Mouse (Mus musculus) liver (tissue): ENCODE measurements around the gene Arhgef17.

Source experiments
- DNase-seq: peaks from one replicate; pipeline ENCODE4 v3.0.0-alpha.2; 2020; ENCODE audit warnings: mixed read lengths

Arhgef17 gene

DNA sequence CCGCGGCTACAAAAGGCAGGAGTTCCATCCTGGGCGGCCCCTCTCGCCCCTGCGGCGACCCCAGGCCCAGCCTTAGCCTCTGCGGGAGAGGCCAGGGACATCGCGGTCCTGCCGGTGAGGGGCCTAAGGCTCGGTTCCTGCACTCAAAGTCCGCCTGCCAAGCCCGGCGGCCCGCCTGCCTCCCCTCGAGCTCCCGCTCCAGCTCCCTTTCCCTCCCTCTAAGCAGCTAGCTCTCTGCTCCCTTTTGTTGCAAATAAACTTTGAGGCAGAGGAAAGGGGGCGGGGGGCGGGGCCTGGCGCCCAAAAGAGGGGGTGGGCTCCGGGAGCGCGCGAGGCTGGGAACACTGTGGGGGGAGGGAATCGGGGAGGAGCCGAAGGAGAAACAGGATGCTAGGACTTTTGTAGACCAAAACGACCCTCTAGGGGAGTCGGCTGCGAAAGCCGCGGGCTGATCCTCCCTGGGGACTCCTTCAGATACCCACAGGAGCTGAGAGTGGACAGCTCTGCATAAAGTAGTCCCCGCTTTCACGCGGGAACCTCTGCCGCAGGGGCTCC lies at the start of gene Arhgef17:
Gene Arhgef17, minus strand, starts transcription at position 182 of the 555 bp plus-strand sequence.
- peak; percentile 79 for DNase-seq

DNA sequence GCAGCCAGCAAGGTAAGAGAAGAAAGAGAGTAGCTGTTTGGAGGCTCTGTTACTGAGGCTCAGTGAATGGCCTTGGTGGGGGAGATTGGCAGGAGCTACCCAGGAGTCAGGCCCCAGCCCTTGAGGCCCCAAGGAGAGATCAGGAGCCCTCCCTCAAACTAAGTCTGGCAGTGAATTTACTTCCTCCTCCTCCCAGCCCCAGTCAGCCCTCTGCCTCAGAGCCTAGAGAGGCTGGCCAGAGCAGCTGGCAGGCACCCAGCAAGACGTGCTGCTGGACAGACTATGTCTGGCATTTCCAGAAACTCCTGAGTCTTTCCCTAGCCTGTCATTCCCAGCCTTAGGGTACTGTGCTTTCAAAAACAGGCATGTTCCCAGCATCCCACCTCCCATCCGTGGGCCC lies 47.3 kb upstream of the Arhgef17 start:
- peak; percentile 42 for DNase-seq

DNA sequence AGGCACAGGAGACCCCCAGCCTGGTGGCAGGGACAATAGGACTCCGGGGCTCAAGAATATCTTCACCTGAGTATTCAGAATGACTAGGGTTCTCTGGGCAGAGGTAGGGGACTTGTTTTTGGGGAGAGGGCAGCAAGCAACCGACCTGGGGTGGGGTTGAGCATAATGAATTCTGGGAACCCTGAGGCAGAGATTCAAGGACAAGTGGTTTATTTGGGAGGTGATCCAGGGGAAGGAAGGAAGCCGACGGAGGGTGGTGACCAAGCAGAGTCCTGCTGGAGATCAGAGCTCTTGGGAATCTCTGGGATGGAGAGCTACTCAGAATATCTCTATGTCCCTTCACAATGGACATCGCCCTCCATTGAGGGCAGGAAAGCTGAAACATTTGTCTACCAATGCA lies 46.3 kb upstream of the Arhgef17 start:
- no peak for DNase-seq

DNA sequence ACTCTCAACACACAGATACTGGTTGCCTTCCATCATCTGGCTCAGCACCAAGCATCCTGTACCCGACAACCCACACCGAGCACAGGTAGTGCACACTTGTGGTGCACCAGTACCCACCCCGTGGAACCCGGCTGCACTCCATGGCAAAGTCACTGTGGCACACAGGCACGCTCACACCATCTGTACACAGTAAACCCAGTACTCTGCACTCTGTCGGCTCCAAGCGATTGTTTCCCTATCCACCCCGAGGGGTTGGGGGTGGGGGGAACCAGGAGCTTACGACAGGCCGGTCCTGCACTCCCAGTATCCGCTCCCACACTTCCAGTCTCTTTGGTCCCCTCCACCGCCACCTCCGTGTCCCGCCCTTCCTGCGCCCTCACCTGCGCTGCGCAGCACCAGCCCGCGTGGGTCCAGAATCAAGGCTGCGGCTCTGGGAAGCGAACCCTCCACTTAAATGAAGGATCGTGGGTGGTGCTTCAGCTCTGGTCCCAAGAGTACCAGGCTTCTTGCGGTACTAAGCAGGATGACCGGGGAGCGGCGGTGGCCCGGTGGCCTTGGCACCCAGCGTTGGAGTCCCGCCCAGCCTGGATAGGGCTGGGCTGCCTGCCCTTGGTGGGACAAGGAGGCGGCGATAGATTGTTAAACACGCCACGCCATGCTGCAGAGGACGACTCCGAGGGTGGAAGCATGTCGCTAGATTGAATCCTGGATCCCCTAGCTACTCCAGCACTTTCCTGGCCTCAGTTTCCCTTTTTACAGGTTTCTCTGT lies 42.4 kb upstream of the Arhgef17 start, which contains the start of gene P2ry6:
Gene P2ry6, minus strand, starts transcription at position 515 of the 769 bp plus-strand sequence.
- no peak for DNase-seq

DNA sequence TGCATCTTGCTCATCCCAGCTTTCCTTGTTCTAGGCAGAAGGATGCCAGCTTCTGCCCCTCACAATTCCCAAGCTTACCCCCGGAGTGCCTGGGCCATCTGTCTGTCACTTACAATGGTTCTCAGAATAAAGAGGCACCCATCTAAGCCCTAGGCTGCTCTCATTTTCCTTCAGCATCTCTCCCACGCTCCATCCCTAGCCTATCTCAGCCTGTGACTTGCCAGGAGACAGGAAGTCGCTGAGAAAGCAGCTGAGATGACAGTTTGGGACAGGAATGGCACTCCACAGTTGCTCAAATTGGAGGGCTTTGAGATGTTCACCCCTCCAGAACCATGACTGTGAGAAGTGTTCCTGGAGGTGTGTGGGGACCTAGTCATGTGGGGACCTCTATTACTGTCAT lies 41.0 kb upstream of the Arhgef17 start:
- DNase-seq = no peak

DNA sequence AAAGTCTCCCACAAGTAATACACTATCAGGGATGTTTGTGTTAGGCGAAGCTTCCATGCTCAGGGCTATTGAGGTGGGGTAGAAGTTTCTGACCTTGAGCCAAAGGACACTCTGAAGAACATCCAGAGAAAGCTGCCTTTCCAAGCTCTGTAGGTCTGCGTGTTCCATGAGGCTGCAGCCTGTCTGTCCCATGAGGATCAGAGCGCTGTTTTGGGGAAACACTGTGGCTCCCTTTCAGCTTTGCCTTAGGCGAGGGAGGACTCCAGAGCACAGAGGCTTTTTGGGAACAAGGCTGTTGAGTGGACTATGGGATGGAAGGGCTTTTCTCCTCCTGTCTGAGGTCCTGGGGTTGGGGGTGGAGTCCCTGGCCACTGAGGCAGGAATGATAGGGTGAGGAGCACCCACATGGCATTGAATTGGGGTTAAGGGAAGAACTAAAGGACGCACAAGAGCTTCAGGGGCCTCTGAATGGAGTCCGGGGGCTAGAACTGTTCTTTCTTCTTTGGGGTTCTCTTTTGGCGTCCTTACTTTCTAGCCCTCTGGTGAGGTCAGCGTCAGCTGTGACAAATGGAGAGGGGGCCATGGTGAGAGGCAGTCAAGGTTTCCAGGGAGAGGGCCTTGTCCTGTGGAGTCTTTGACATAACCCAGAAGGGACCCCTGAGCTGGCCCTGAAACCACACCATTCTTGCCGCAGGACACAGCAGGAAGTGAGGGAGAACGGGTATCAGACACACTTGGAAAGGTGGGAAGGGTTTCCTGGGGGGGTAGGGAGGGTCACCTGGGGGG lies 37.2 kb upstream of the Arhgef17 start:
- no peak for DNase-seq

DNA sequence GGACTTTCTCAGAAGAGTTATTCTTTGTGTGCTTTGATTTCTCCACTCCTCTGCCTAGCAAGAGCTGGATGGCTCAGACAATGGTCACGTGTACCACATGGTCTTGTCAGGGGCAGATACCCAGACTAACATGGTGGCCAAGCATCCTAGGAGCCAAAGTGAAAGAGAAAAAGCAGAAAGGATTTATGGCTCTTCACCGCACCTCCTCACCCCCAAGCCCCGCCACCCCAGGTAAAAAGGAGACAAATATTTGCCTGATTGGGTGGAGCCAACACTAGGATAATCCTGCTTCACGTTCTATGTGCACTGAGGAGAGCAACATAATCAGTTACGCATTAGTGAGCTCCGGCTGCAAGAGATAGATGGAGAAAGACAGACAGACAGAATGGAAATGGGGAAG lies 36.5 kb upstream of the Arhgef17 start:
- DNase-seq = no peak

DNA sequence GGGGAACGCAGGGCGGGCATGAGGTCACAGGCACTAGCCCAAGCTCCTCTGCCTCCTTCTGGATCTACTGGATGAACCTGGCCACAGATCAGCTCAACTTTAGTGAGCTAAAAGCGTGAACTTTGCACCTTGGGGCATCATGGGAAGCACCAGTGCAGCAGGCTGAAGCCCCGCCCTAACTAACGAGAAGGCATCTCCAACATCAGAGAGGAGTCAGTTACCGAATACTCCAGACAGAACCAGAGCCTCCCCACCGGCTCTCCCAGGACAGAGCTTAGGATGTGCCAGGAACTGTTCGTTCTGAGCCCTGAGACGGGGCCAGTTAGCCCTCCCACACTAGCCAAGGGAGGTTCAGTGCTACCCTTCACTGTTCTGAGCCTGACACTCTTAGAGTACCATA lies 35.9 kb upstream of the Arhgef17 start:
- DNase-seq = no peak

DNA sequence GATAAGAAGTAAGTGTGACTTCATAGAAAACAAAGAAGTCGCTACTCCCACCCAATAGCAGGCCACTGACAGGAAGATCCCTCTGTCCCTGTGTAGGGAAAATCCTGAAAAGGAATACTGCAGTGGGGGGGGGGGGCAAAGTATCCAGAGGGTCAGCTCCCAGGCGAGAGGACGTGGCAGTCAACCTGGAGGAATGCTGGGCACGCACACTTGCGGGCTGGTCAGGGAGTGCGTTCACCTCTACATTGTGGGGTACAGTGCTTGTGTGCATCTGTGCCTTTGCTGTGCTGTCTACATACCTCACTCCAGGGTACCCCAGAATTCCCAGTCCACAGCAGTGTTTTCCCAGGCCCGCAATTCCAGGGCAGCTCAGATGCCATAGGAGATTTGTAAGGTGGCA lies 34.1 kb upstream of the Arhgef17 start:
- DNase-seq = no peak

DNA sequence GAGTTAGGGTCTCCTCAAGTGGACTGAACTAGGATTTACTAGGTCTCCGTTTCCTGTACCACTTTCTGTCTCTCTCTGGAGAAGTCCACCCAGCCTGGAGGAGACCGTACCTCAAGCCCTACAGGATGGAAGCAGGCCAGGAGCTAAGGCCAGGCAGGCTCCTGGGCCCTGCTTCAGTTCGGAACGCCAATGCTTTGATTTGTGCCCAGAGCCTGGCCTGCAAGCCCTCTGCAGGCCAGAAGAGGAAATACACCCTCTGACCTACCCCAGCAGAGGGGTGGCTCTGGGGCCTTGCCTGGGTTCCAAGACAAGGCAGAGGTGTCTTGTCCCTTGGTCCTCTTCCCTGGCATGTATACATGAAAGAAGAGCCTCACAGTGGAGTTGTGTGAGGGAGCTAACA lies 33.2 kb upstream of the Arhgef17 start:
- no peak for DNase-seq

DNA sequence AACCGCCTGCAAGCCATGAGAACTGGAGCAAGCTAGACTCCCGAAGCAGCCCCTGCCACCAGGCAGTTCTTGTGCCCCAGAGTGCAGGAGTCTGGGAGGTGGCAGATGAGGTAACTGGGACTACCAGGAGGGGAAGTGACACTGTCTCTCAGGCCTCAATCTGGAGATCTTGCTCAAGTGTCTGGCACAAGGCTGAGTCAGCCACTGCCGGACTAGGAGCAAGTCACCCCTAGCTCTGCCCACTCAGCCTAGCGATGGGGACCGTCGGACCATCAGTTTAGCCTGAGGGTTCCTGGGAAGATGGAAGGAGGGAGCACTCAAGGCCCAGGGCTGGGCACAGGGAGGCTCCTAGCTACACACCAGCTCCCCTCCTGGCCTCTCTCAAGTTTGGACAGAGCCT lies 32.3 kb upstream of the Arhgef17 start:
- DNase-seq = no peak

DNA sequence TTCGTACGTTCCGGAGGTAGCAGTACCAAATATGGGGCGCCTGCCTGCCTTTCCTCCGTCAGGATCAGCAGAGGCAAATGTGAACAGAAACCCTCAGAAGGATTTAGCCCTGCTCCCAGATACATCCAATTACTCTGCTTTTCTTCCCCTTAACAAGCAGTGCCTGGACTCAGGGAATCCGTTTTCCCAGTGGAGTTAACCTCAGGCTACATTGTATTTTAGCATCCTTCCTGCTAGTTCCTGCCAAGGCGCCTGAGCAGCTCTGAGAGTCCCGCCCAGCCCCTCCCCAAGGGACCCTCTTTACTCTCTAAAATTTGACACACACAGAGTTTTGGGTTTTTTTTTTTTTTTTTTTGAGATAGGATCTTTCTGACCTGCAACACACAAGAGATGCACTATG lies 31.5 kb upstream of the Arhgef17 start:
- DNase-seq = no peak

DNA sequence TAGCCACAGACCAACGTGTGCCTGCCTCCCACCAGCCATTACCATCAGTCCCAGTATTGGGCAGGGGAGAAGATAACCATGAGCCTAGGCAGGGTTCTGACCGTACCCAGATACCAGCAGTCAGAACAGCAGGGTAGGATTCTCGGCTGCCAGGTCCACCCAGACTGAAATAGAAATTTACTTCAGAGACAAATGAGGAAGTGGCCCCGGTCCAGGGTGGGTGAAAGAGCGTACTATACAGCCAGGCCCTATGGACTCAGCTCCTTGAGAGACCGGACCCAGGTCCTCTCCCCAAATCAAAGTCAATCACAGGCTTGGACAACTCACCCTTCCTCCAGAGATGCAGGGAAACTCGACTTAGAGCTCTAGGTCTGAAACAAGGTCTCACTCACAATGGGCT lies 29.2 kb upstream of the Arhgef17 start:
- DNase-seq = no peak

DNA sequence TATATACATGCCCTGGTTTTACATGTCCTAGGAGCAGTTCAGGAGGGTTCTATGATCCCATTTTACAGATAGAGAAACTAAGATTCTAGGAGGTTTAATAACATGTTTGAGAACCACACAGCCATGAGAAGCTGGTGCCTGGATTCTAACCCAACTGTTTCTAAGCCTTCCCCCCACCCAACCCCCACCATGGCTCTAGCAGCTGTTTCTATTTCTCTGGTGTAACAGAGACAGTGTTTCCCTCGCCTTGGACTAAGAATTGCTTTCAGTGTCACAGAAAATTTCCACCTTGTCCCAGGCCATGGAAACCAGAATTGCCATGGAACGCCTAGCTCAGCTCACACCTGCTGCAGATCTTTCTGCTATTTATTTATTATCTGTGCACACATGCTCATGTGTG lies 28.6 kb upstream of the Arhgef17 start:
- DNase-seq = no peak

DNA sequence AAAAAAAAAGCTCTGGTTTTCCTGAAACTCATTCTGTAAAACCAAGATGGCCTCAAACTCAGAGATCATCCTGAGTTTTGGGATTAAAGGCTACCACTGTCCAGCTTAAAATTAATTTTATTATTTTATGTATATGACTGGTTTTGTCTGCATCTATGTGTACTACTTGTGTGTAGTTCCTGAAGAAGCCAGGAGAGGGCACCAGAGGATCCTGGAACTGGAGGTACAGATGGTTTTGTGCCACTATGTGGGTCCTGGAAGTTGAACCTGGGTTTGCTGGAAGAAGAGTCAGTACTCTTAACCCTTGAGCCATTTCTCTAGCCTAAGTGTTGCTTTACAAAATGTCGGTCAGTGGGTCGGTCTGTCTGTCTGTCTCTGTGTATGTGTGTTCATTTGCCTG lies 26.5 kb upstream of the Arhgef17 start:
- peak; percentile 41 for DNase-seq

DNA sequence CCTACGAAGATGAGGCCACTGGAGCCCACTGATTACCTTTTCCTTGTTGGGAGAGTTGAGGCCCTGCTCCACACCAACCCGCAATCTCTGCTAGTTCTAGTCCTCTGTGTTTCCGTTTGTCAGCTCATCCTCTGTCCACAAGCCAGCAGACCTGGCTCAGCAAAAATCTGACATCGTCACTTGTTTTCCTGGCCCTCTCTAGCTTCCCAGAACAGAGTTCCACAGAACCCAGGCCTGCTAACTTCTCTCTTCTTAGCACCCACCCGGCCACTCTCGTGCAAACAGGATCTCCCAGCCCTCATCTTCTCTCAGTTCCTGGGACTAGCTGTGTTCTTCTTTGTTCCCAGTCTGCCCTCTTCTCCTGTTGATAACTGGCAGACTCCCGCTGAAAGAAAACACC lies 20.8 kb upstream of the Arhgef17 start:
- DNase-seq = no peak

DNA sequence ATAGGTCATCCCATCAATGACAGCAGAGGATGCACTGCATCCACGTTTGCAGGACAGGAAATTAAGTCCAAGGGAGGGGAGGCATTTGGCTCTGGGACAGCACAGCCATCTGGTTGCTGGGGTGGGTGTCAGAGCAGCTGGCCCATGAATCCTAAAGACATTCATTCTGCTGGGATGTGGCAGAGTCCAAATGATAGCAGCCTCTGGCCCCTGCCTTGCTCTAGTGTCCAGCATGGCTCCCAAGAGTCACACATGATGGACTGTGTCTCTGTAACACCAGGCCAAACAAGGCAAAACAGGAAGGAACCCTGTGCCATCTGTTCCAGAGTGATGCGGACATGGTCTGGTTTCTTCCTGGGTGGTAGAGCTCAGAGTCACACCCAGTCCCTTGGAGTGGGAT lies 20.0 kb upstream of the Arhgef17 start:
- no peak for DNase-seq

DNA sequence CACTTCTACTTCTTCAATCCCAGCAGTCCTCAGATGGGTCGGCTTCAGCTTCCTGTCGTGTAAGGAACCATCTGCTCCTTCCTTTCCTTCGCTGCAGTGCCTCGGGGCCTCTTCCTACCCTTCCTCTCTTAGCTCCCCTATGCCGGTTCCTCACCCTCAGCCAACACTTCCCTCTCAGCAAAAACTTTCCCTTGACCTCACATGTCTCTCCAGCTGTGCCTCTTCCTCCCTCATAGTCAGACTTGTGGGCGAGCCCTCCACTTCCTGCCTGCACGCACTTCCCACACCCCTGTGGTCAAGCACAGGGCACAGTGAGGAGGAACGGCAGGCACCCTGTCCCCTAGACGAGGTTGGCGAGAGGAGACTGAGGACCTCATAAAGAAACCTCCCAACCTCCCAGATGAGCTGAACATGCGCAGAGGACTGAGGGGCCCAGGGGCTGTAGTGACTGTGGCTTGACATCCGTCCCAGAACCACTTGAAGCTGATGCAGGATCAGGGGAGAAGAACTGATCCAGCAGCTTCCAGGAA lies 18.6 kb upstream of the Arhgef17 start:
- peak; percentile 52 for DNase-seq

DNA sequence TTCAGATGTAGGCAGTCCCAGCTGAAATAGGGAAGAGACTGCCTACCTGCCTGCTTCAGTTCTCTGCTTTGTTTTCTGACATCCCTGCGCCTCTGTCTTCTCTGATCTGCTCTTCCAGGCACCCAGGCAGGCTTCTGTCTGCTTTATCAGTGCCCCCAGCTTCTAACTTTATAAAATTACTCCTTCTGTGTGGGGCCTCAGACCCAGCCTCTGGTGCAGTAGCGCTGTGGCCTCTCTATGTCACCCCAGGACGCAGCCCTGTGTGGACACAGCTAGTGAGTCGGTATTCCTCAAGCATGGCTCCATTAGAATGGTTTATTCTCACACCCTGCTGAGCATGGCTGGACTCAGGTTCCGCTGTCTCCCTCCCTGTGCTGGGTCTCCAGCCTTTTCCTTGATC lies 18.1 kb upstream of the Arhgef17 start:
- DNase-seq = no peak

DNA sequence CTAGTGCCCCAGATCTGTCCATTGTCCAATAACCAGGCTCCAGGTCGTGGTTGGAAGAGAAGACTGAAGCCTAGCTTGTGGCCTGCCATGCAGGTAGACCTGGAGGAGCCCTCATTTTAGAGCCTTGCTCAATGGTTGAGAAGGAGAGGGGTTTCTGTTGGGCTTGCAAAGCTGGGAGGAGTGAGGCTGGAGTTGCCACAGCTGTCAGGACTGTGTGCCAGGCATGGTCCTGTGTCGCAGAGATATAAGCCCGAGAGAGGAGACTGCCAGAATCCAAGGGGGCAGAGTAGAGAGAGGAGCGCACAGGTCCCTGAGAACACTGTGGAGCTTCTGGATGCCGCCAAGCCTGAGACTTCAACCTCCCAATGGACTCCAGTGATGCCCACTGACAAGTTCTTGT lies 12.8 kb upstream of the Arhgef17 start:
- no peak for DNase-seq

DNA sequence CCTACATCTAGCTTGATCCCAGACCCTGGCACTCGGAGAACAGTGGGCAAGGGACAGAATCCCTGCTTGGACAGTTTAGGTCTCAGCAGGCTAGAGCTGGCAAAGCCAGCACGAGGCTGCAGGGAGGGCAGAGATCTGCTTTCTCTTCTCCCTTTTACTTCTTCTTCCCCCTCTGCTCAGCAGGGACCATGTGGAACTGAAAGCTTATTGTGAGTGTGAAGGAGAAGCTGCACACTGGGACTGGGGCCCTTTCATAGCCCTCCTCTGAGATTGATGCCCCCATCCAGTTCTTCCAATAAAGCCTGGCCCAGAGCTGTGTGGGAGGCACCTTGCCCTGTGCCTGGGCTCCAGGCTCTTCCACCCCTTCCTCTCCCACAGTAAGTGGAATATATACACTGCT lies 12.4 kb upstream of the Arhgef17 start:
- no peak for DNase-seq

DNA sequence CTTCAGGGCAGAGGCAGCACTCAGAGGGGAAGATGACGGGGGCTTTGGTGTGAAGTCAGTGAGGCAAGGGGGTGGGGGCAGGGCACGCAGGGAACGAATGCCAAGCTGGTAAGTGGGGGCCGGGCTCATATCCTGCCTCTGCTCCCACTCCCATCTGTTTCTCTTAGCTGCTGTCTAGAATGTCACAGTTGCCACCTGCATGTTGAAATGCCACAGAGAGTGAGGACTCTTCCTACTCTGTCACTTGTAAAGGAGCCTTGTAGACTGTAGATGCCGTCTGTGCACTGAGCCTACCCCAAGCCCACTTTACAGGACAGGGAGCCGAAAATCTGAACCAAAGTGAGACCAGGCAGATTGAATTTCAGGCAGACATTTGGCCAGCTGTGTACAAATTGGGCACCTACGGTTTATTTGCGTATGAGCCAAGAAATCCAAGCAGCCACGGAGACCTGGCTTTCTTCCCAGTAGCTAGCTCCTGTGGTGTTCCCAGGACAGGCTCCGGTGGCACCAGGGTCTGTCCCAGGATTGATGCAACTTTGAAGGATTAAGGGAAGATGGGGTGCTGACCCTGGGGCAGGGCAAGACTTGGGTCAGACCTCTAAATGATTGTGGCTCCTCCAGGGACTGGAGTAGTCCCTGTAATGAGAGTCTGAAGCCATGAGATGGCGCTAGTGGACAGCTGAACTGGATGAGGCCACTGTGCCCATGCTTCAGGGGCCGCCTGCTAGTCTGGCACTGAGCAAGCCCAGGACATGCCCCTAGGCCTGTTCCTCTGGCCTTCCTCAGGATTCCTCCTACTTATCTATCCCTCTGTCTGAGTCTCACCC lies 11.1 kb upstream of the Arhgef17 start:
- DNase-seq = peak; percentile 63

DNA sequence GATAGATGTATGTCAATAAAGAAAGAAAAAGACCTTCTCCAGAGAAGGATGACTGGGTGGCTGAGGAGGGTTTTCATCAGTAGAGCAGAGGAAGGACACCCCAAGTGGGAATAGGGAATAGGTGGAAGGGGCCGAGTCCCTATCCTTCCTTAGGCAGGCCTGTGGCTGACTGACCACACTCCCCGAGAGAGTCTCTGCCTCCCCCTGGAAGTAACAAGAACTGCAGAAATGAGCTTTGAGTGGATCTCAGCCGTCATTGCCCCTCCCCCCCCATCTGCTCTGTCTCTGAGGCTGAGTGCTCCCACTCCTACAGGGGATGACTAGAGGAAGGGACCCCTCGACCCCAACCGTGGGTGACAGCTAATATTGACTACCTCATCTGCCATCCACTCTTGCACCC lies 9.3 kb upstream of the Arhgef17 start:
- DNase-seq = no peak
